Mouse (Mus musculus) adrenal gland, postnatal 14 days (tissue): ENCODE data around the gene Papss2. TPM values are rescaled to one million over a fixed set of nuclear protein-coding genes. Genes with fewer than 3 reads are reported as not detected.

Experiments
- DNase-seq: peaks from one replicate; pipeline ENCODE4 v3.0.0; 2021; ENCODE audit warnings: mixed read lengths
- total RNA-seq: library from RNA; stranded (reverse); gene quantifications from 2 replicates; pipeline ENCODE4 v1.2.3, GENCODE M21; 2021

The Papss2 gene
- total RNA-seq, 1 experiment from 2014 or later, result 36.4 TPM

- DNase-seq, result peak; percentile 97
Measured at GRCm38 (mm10) chr19:32711761-32712541, 116.4 kb downstream of the Papss2 start.

- DNase-seq, result peak; percentile 88
Measured at GRCm38 (mm10) chr19:32712588-32713042, 117.0 kb downstream of the Papss2 start.

GRCm38 (mm10) chr19:32713471-32713870 is 117.9 kb downstream of the Papss2 start:
- DNase-seq, result no peak

- DNase-seq, result peak; percentile 84
Measured at GRCm38 (mm10) chr19:32715201-32715600, 119.6 kb downstream of the Papss2 start.

- DNase-seq, result no peak
Measured at GRCm38 (mm10) chr19:32715681-32716080, 120.1 kb downstream of the Papss2 start.

Other genes starting within 250 kb of the Papss2 start
- 62.6 and 75.9 TPM in 2 replicates for gene Sgms1, start 206.1 kb upstream of the Papss2 start, total RNA-seq
- 59.3 and 74.3 TPM in 2 replicates for gene Rpl9-ps6, start 129.2 kb upstream of the Papss2 start, total RNA-seq
- 31.8 and 34.9 TPM in 2 replicates for gene Minpp1, start 110.0 kb upstream of the Papss2 start, total RNA-seq
- 65.0 and 74.0 TPM in 2 replicates for gene Atad1, start 144.0 kb downstream of the Papss2 start, total RNA-seq
- gene Pten, start 161.7 kb downstream of the Papss2 start, total RNA-seq, result 72.1 and 74.9 TPM in 2 replicates